ENCODE assay signal across 11 mouse cellular contexts in genomic region chr9:15937837-15938514, GRCm38 (mm10).
DNase-seq lines count a peak whose midpoint lies in the region.
"Had no signal": no experiment of that assay in that cellular context is flagged by ENCODE, and none has a peak within 500 bp of the region (broad histone marks: within the 10 kb centered on the region; RNA-seq: fewer than 3 reads in every experiment).

No protein-coding gene starts in this region.

- peak; percentile 42 to 51 for DNase-seq in cerebellum, postnatal 14 days
- no peak for DNase-seq in cerebellum, postnatal 36 days
- DNase-seq in layer of hippocampus, postnatal 10 days (ENCODE audit: low spot score in 2 of 2), result peak; percentile 20 to 43
- no peak for DNase-seq in layer of hippocampus, adult 8-10 months (ENCODE audit: low spot score in 2 of 2)
- peak; percentile 12 for DNase-seq in thymus, postnatal 14 days
- DNase-seq in thymus, postnatal 0 days (ENCODE audit: low spot score), result no peak
- no peak for DNase-seq in MN1 (ENCODE audit: low spot score)
- DNase-seq in right cerebral cortex, postnatal 36 days (ENCODE audit: low spot score in 2 of 2), result no peak
- DNase-seq: cerebellum, adult 11-12 months; heart, postnatal 36 days; kidney, postnatal 14 days had no signal

Comparison
In these comparisons a context has a peak if more than half of its experiments do, and no peak if none do; other contexts are left out.
1. DNase-seq: peak in cerebellum, postnatal 14 days (2 of 2), layer of hippocampus, postnatal 10 days (2 of 2) and thymus, postnatal 14 days (single experiment); none in cerebellum, postnatal 36 days (0 of 2), layer of hippocampus, adult 8-10 months (0 of 2), thymus, postnatal 0 days (single experiment), MN1 (single experiment) and right cerebral cortex, postnatal 36 days (0 of 2).